Mouse (Mus musculus) lung, adult 2 months (tissue): Measurements from ENCODE around the gene Btbd16.

ENCODE experiments used
- CTCF ChIP-seq: fragments of 200-500 bp; IDR thresholded peaks from 2 replicates; pipeline ENCODE4 v1.5.1; 2011; ENCODE audit warnings: mild to moderate bottlenecking, low read length, control low read depth; ENCODE audit not compliant: insufficient read depth
- POLR2A ChIP-seq: fragments of 200-500 bp; IDR thresholded peaks from 2 replicates; pipeline ENCODE4 v1.6.1; 2011; ENCODE audit warnings: low read depth, mild to moderate bottlenecking, control low read depth, low read length, borderline replicate concordance; ENCODE audit errors: extremely low read depth

DNA sequence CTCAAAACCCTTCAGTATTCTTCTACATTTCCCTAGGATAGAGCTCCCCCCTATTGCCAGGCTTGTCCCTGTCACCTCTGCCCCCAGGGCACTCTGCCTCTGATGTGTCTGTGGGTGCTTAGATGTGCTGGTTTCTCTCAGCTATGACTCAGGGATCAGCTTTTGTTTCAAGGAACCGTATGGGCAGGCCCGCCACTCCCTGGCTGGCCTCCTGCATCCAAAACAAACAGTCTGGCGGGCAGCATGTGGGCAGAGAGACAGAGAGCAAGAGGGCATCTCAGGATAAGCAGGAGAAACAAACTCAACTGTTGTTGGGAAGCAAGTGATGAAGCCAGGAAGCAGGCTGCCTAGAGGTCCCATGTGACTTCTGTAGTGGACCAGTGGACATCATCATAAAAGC, 81.8 kb downstream of the Btbd16 start:
- no peak for TF ChIP-seq CTCF
- TF ChIP-seq POLR2A = no peak
